Mouse (Mus musculus) T-helper 2 cell (primary cell): ENCODE data around the gene Epm2a.

Source experiments
- in situ Hi-C: fragments of 300-600 bp; cut with MboI, MseI; formaldehyde crosslinking; loops from one replicate; pipeline ENCODE4 v1.15.1; 2025; ENCODE audit warnings: high pct_unique_total_duplicates

Epm2a gene

DNA sequence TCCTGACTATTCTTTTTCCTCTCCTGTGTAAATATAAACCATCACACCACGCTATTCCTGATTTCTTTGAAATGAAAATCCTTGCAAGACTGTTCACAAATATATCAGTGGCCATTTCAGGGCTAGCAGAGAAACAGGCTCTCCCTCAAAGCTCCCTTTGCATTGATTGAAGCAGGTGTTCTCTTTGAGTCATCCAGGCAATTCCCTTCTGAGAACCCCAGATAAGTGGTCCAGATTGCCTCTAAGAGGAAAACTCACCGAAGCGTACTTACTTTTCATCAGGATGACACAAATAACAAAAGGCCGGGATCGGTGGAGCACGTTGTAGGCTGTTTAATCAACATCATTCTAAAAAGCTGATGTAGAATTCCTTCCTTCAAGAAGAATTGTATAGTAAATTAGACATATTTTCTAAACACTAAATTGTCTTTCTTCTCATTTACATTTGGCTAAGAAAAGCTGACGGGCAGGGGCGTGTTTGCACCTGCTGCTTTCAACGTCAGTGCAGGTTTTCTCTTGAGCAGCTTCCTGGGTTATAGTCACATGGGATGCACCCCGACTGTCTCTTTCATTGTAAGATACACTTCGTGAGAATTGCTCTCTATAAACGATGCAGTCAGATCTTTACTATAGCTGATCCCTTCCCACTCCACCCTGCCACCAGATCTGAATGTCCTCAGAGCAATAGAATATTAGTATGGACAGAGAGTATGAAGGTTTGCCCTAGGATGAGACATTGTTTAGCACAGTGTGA lies 86.0 kb downstream of the Epm2a start:
- in situ Hi-C loops, result no loop called here

DNA sequence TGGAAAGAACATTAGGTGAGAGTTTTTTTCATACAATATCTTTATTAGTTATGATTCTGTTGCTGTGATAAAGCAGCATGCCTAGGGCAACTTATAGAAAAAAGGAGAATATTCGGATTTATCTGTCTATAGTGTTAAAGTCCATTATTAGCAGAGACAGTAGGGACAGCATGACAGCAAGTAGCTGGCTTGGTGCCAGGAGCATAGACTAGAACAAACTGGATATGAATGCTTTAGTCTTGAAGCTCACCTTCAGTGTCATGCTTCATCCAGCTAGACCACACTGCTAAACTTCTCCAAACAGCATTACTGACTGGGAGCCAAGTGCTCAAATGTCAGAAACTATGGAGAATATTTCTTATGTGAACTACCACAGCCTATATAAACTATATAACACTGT lies 93.8 kb downstream of the Epm2a start:
- in situ Hi-C loops, result no loop called here

DNA sequence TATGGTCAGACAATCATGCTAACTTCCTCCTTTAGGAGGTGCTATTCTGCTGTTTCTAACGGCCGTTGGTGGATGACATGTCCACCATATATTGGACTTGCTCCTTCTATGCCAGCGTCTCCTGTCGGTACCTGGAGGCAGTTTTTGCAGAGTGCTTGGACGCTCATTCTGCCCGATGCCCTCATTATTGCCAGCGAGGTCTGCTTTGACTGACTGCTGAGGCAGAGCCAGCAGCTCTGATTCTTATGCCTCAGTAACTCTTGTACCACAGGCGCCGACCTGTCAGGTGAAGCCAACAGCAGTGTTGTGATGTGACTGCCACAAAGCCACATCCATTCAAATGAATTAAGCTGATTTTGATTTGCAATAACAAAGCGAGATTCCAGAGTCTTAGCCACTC lies 95.3 kb downstream of the Epm2a start:
- in situ Hi-C loops, result no loop called here

GRCm38 (mm10) chr10:11439342-11439741 lies 96.1 kb downstream of the Epm2a start:
- in situ Hi-C loops, result no loop called here

GRCm38 (mm10) chr10:11449556-11450305 lies 106.5 kb downstream of the Epm2a start:
- in situ Hi-C loops, result no loop called here

DNA sequence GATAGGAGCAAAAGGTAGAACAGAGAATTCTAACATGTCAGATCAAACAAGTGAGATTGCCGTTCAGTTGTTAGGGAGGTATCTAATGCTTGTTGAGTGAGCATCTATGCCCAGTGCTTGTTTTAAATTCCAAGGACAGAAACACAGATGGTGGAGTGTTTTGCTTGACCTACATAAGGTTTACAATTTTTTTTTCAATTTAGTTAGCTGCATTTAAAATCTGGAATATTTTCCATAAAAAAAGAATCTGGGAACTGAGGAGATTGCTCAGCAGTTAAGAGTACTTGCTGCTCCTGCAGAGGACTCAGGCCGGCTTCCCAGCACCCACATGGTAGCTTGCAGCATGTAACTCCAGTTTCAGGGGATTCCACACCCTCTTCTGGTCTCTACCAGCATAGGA lies 109.3 kb downstream of the Epm2a start:
- in situ Hi-C loops, result no loop called here

- in situ Hi-C loops, result no loop called here
Observed at GRCm38 (mm10) chr10:11457445-11457844, 114.2 kb downstream of the Epm2a start.

DNA sequence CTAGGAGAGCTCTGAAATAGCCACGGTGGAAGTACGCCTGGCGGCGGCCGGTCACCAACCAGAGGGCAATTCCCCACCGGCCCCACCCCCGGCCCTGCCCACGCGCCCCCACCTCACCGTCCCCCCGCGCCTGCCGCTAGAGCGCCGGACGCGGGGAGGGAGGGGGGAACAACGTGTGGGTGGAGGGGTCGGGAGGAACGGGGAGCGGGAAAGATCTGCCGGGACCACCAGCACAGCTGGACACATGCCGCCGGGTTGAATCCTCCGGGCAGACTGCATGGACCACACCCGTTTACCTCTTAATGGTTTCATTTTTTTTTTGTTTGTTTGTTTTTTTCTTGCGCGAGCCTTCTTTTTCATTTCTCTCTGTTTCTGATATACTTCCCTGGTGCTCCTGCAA lies 148.8 kb downstream of the Epm2a start:
- in situ Hi-C loops, result no loop called here
